Mouse (Mus musculus): Measurements from ENCODE around the gene Hoxb5.

Gene Hoxb5

GRCm38 (mm10) chr11:96319071-96319902 lies 16.2 kb downstream of the Hoxb5 start:
- no peak for DNase-seq (ENCODE audit: low spot score in 2 of 2)

- no peak for DNase-seq (ENCODE audit: low spot score in 2 of 2)
Measured at GRCm38 (mm10) chr11:96319910-96320309, 16.8 kb downstream of the Hoxb5 start.

- DNase-seq (ENCODE audit: low spot score in 2 of 2) = no peak
Measured at GRCm38 (mm10) chr11:96320688-96321087, 17.6 kb downstream of the Hoxb5 start.

GRCm38 (mm10) chr11:96321846-96322245 lies 18.7 kb downstream of the Hoxb5 start:
- DNase-seq (ENCODE audit: low spot score in 2 of 2) = no peak

GRCm38 (mm10) chr11:96322738-96323137 lies 19.6 kb downstream of the Hoxb5 start:
- no peak for DNase-seq (ENCODE audit: low spot score in 2 of 2)

- no peak for DNase-seq (ENCODE audit: low spot score in 2 of 2)
Measured at GRCm38 (mm10) chr11:96323154-96323553, 20.0 kb downstream of the Hoxb5 start, which contains the start of gene Hoxb3. Hoxb3 (plus strand) TSS chr11:96323326.

GRCm38 (mm10) chr11:96324125-96324524 lies 21.0 kb downstream of the Hoxb5 start:
- no peak for DNase-seq (ENCODE audit: low spot score in 2 of 2)

- no peak for DNase-seq (ENCODE audit: low spot score in 2 of 2)
Measured at GRCm38 (mm10) chr11:96324965-96325364, 21.8 kb downstream of the Hoxb5 start.

- no peak for DNase-seq (ENCODE audit: low spot score in 2 of 2)
Measured at GRCm38 (mm10) chr11:96325747-96326212, 22.6 kb downstream of the Hoxb5 start.

GRCm38 (mm10) chr11:96326705-96327104 lies 23.6 kb downstream of the Hoxb5 start:
- no peak for DNase-seq (ENCODE audit: low spot score in 2 of 2)

GRCm38 (mm10) chr11:96327122-96327521 lies 24.0 kb downstream of the Hoxb5 start:
- DNase-seq (ENCODE audit: low spot score in 2 of 2) = no peak

- DNase-seq (ENCODE audit: low spot score in 2 of 2) = no peak
Measured at GRCm38 (mm10) chr11:96327750-96328149, 24.6 kb downstream of the Hoxb5 start.

- no peak for DNase-seq (ENCODE audit: low spot score in 2 of 2)
Measured at GRCm38 (mm10) chr11:96328605-96329004, 25.5 kb downstream of the Hoxb5 start.

- DNase-seq (ENCODE audit: low spot score in 2 of 2) = no peak
Measured at GRCm38 (mm10) chr11:96332105-96332504, 29.0 kb downstream of the Hoxb5 start.

GRCm38 (mm10) chr11:96332618-96333032 lies 29.5 kb downstream of the Hoxb5 start:
- no peak for DNase-seq (ENCODE audit: low spot score in 2 of 2)

- no peak for DNase-seq (ENCODE audit: low spot score in 2 of 2)
Measured at GRCm38 (mm10) chr11:96333241-96334001, 30.3 kb downstream of the Hoxb5 start.

GRCm38 (mm10) chr11:96334002-96334364 lies 30.8 kb downstream of the Hoxb5 start:
- no peak for DNase-seq (ENCODE audit: low spot score in 2 of 2)

- DNase-seq (ENCODE audit: low spot score in 2 of 2) = no peak
Measured at GRCm38 (mm10) chr11:96334998-96335397, 31.9 kb downstream of the Hoxb5 start.

- DNase-seq (ENCODE audit: low spot score in 2 of 2) = no peak
Measured at GRCm38 (mm10) chr11:96336597-96336996, 33.5 kb downstream of the Hoxb5 start.

- no peak for DNase-seq (ENCODE audit: low spot score in 2 of 2)
Measured at GRCm38 (mm10) chr11:96337026-96337425, 33.9 kb downstream of the Hoxb5 start.

GRCm38 (mm10) chr11:96338957-96339855 lies 36.1 kb downstream of the Hoxb5 start:
- DNase-seq (ENCODE audit: low spot score in 2 of 2) = no peak

Data from thymus, postnatal 10 days (tissue).